Mouse (Mus musculus) heart, embryonic 12.5 days (tissue): ENCODE measurements at regions not wholly inside any gene's neighbourhood (a gene's known extent, or its start where the extent isn't known, plus 50 kb on each side); places are given as distances from the start of the nearest gene placed in this dataset.

Experiments used
- ATAC-seq: fragments of 200-750 bp; cut with Nextera tagmentation; 2 replicates; pipeline ENCODE4 v1.8.0; 2017; ENCODE audit warnings: moderate TSS enrichment, moderate library complexity; ENCODE audit not compliant: insufficient number of reproducible peaks, low FRiP score
- H3K27ac ChIP-seq: fragments of 300-500 bp; sonication (generic); 2 replicates; pipeline ENCODE4 v1.5.1; 2016; ENCODE audit warnings: mild to moderate bottlenecking, moderate library complexity; ENCODE audit not compliant: poor library complexity, severe bottlenecking
- H3K27me3 ChIP-seq: fragments of 300-500 bp; sonication (generic); replicated peaks from 2 replicates; pipeline ENCODE4 v1.6.1; 2016; ENCODE audit warnings: mild to moderate bottlenecking, moderate library complexity
- H3K36me3 ChIP-seq: fragments of 300-500 bp; sonication (generic); 2 replicates; pipeline ENCODE4 v1.6.1; 2016; ENCODE audit warnings: mild to moderate bottlenecking, moderate library complexity
- H3K4me1 ChIP-seq: fragments of 300-500 bp; sonication (generic); replicated peaks from 2 replicates; pipeline ENCODE4 v1.6.1; 2016; ENCODE audit warnings: mild to moderate bottlenecking
- H3K4me2 ChIP-seq: fragments of 300-500 bp; sonication (generic); 2 replicates; pipeline ENCODE4 v1.6.1; 2016; ENCODE audit warnings: mild to moderate bottlenecking, moderate library complexity
- H3K4me3 ChIP-seq: fragments of 300-500 bp; sonication (generic); 2 replicates; pipeline ENCODE4 v1.5.1; 2016; ENCODE audit warnings: mild to moderate bottlenecking
- H3K9ac ChIP-seq: fragments of 300-500 bp; sonication (generic); 2 replicates; pipeline ENCODE4 v1.6.1; 2016; ENCODE audit warnings: mild to moderate bottlenecking, moderate library complexity
- H3K9me3 ChIP-seq: fragments of 300-500 bp; sonication (generic); replicated peaks from 2 replicates; pipeline ENCODE4 v1.6.1; 2016; ENCODE audit warnings: mild to moderate bottlenecking, moderate library complexity
- WGBS: fragments of 180-500 bp; shearing (Covaris S2); methylation state at CpG from one replicate; pipeline ENCODE4 v1.1.7; 2016; 5-methylcytosine and 5-hydroxymethylcytosine counted together

- H3K9me3 ChIP-seq, result no peaks in the 10 kb centered on the region
- no peaks in the 10 kb centered on the region for H3K27me3 ChIP-seq
- H3K9ac ChIP-seq, result no peak overlapping the region
- no peak overlapping the region for H3K4me3 ChIP-seq
- no peaks in the 10 kb centered on the region for H3K4me1 ChIP-seq
- H3K27ac ChIP-seq, result no peak overlapping the region
- H3K36me3 ChIP-seq, result no peaks in the 10 kb centered on the region
- ATAC-seq, result no peak
- no peak overlapping the region for H3K4me2 ChIP-seq
These were observed 83.3 kb upstream of the Agbl1 start for GRCm38 (mm10) chr7:76146385-76146784.

- no peaks in the 10 kb centered on the region for H3K9me3 ChIP-seq
- ATAC-seq, result no peak
- H3K4me1 ChIP-seq, result no peaks in the 10 kb centered on the region
- no peak overlapping the region for H3K9ac ChIP-seq
- WGBS, result 25% methylated on average over 8 of the region's 8 CpGs
- no peak overlapping the region for H3K27ac ChIP-seq
- H3K4me3 ChIP-seq, result no peak overlapping the region
- H3K27me3 ChIP-seq, result no peaks in the 10 kb centered on the region
- H3K4me2 ChIP-seq, result no peak overlapping the region
- H3K36me3 ChIP-seq, result no peaks in the 10 kb centered on the region
These were observed 72.8 kb upstream of the Agbl1 start for GRCm38 (mm10) chr7:76156869-76157268.

DNA sequence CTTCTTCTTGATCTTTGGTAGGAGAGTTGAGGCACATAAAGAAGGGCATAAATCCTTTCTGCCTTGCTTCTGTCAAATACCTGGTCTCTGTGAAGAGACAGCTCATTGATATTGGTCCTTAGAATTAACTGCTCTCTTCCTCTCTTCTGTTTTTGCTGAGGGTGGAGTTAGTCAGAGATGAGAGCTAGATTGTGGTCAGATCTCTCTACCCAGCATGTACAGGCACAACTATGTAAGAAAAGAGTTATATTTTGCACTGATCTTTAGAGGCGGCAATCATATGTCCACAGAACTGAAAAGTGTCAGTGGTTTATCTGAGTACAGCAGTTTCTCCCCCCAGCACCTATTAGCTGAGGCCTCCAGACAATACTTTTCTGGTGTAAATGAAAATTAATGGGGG is 65.5 kb upstream of the Agbl1 start:
- no peak for ATAC-seq
- no peak overlapping the region for H3K27ac ChIP-seq
- WGBS, result 82% methylated on average over 1 of the region's 1 CpGs

GRCm38 (mm10) chr7:76164735-76165630 is 64.7 kb upstream of the Agbl1 start:
- H3K9ac ChIP-seq, result no peak overlapping the region
- H3K27ac ChIP-seq, result no peak overlapping the region
- no peaks in the 10 kb centered on the region for H3K27me3 ChIP-seq
- H3K9me3 ChIP-seq, result no peaks in the 10 kb centered on the region
- no peak overlapping the region for H3K4me3 ChIP-seq
- WGBS, result 73% methylated on average over 5 of the region's 5 CpGs
- no peak for ATAC-seq
- H3K36me3 ChIP-seq, result no peaks in the 10 kb centered on the region
- no peaks in the 10 kb centered on the region for H3K4me1 ChIP-seq
- no peak overlapping the region for H3K4me2 ChIP-seq

More for the DNA sequence above, 65.5 kb upstream of the Agbl1 start:
- H3K4me2 ChIP-seq, result no peak overlapping the region
- H3K36me3 ChIP-seq, result no peaks in the 10 kb centered on the region
- H3K9me3 ChIP-seq, result no peaks in the 10 kb centered on the region
- H3K9ac ChIP-seq, result no peak overlapping the region
- H3K27me3 ChIP-seq, result no peaks in the 10 kb centered on the region
- H3K4me3 ChIP-seq, result no peak overlapping the region
- no peaks in the 10 kb centered on the region for H3K4me1 ChIP-seq

GRCm38 (mm10) chr7:76170481-76170880 is 59.2 kb upstream of the Agbl1 start:
- Histone ChIP-seq H3K27me3 (no peaks in the 10 kb centered on the region), H3K9ac (no peak overlapping the region), H3K9me3 (no peaks in the 10 kb centered on the region), H3K36me3 (no peaks in the 10 kb centered on the region), H3K27ac (no peak overlapping the region), H3K4me3 (no peak overlapping the region), H3K4me1 (no peaks in the 10 kb centered on the region), H3K4me2 (no peak overlapping the region)
- ATAC-seq, result no peak
- WGBS, result 83% methylated on average over 2 of the region's 2 CpGs

DNA sequence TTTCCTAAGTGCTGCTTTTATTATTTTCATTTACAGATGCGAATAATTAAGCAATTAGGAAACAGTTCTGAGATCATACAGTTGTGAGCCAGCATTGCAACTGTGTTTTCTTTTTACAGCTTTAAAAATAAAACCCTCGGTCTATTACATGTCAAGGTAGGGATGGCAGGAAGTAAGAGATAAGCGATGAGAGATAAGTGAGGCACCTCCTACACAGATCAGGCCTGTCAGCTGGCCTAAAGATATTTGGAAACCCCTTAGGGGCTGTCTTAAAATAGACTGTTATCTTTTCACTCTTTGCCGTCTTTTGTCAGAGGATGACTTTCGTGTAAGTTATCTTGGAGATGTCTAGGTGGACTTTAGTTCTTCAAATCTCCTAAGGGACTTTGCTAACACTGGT is 53.5 kb upstream of the Agbl1 start:
- Histone ChIP-seq H3K36me3 (no peaks in the 10 kb centered on the region), H3K4me2 (no peak overlapping the region), H3K27me3 (no peaks in the 10 kb centered on the region), H3K9me3 (no peaks in the 10 kb centered on the region), H3K4me1 (peaks cover 5% of the 10 kb centered on the region), H3K4me3 (no peak overlapping the region), H3K27ac (no peak overlapping the region), H3K9ac (no peak overlapping the region)
- 24% methylated on average over 5 of the region's 5 CpGs for WGBS
- no peak for ATAC-seq

DNA sequence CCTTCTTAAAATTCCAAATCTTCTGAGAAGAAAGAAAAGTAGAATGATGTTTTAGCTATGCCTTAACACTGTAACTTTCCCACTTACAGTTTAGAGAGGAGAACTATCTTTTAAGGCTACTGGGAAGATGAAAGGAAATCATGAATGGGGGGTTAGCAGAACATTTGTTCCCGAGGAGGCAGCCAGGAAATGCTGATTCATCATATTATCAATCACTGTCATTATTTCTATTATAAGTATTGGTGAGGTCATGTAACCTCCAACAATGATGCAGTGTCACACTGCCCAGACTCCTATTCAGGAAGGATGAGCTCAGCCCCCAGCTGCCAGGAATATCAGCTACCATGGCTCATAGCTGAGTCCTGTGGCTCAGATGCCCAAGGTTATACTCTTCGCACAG is 52.3 kb upstream of the Agbl1 start:
- Histone ChIP-seq H3K27ac (no peak overlapping the region), H3K4me1 (peaks cover 5% of the 10 kb centered on the region), H3K4me2 (no peak overlapping the region), H3K36me3 (no peaks in the 10 kb centered on the region), H3K9me3 (no peaks in the 10 kb centered on the region), H3K27me3 (no peaks in the 10 kb centered on the region), H3K9ac (no peak overlapping the region), H3K4me3 (no peak overlapping the region)
- 56% methylated on average over 2 of the region's 2 CpGs for WGBS
- ATAC-seq, result no peak
